Mouse (Mus musculus) kidney, postnatal 0 days (tissue): Measurements from ENCODE around the gene Fbxl17. TPM values are rescaled to one million over a fixed set of nuclear protein-coding genes. Genes with fewer than 3 reads are reported as not detected.

Experiments
- ATAC-seq: fragments of 200-750 bp; cut with Nextera tagmentation; replicated peaks from 2 replicates; pipeline ENCODE4 v1.8.0; 2017; ENCODE audit warnings: low read depth, moderate number of reproducible peaks, moderate TSS enrichment, moderate library complexity; ENCODE audit not compliant: low FRiP score
- DNase-seq: peaks from one replicate; pipeline ENCODE4 v3.0.0-alpha.2; 2016; ENCODE audit warnings: low spot score
- H3K27ac ChIP-seq: fragments of 300-500 bp; sonication (generic); 2 replicates; pipeline ENCODE4 v1.5.1; 2014; ENCODE audit warnings: mild to moderate bottlenecking
- H3K27me3 ChIP-seq: fragments of 300-500 bp; sonication (generic); 2 replicates; pipeline ENCODE4 v1.6.1; 2014; ENCODE audit warnings: low read length, mixed read lengths; ENCODE audit not compliant: insufficient read depth
- H3K36me3 ChIP-seq: fragments of 300-500 bp; sonication (generic); 2 replicates; pipeline ENCODE4 v1.6.1; 2014; ENCODE audit warnings: low read length, mixed read lengths; ENCODE audit not compliant: insufficient read depth
- H3K4me1 ChIP-seq: fragments of 300-500 bp; sonication (generic); replicated peaks from 2 replicates; pipeline ENCODE4 v1.6.1; 2014; ENCODE audit warnings: antibody characterized with exemption, low read length, mixed read lengths; ENCODE audit not compliant: insufficient read depth
- H3K4me2 ChIP-seq: fragments of 300-500 bp; sonication (generic); 2 replicates; pipeline ENCODE4 v1.6.1; 2014; ENCODE audit warnings: mild to moderate bottlenecking, low read length, moderate library complexity, mixed read lengths
- H3K4me3 ChIP-seq: fragments of 300-500 bp; sonication (generic); replicated peaks from 2 replicates; pipeline ENCODE4 v1.5.1; 2014; ENCODE audit warnings: low read depth, low read length
- H3K9ac ChIP-seq: fragments of 300-500 bp; sonication (generic); 2 replicates; pipeline ENCODE4 v1.6.1; 2014; ENCODE audit warnings: low read depth, low read length
- H3K9me3 ChIP-seq: fragments of 300-500 bp; sonication (generic); replicated peaks from 2 replicates; pipeline ENCODE4 v1.6.1; 2016; ENCODE audit warnings: low read length, inconsistent platforms, mixed read lengths
- CTCF ChIP-seq: IDR thresholded peaks from 2 replicates; pipeline ENCODE4 v1.5.1; 2016; ENCODE audit warnings: antibody characterized with exemption, low read depth, mild to moderate bottlenecking, moderate library complexity
- WGBS: fragments of 180-500 bp; shearing (Covaris S2); extraction: QIAGEN DNeasy Blood & Tissue Kit; methylation state at CpG from one replicate; pipeline ENCODE4 v1.1.7; 2014; 5-methylcytosine and 5-hydroxymethylcytosine counted together
- polyA plus RNA-seq: library from polyadenylated mRNA; unstranded; fragments of >200 nt; fragmentation: Nextera tagmentation; extraction: Ambion mirVana; gene quantifications from 2 replicates; pipeline ENCODE4 v1.2.1, GENCODE M21; 2015

Fbxl17 gene
- polyA plus RNA-seq, 1 experiment from 2014 or later: 9.0 TPM

GRCm38 (mm10) chr17:63226380-63226779 lies 273.4 kb downstream of the Fbxl17 start:
- Histone ChIP-seq H3K9me3 (no peaks in the 10 kb centered on the region), H3K36me3 (no peaks in the 10 kb centered on the region), H3K4me3 (no peak overlapping the region), H3K27me3 (no peaks in the 10 kb centered on the region), H3K4me2 (no peak overlapping the region), H3K27ac (no peak overlapping the region), H3K4me1 (no peaks in the 10 kb centered on the region), H3K9ac (no peak overlapping the region)
- no peak for TF ChIP-seq CTCF
- WGBS: 53% methylated on average over 2 of the region's 2 CpGs
- DNase-seq (no peak), ATAC-seq (no peak)

GRCm38 (mm10) chr17:63225959-63226358 lies 273.9 kb downstream of the Fbxl17 start:
- H3K27ac ChIP-seq: no peak overlapping the region
- no peak overlapping the region for H3K9ac ChIP-seq
- TF ChIP-seq CTCF: no peak
- no peak overlapping the region for H3K4me2 ChIP-seq
- no peaks in the 10 kb centered on the region for H3K9me3 ChIP-seq
- H3K36me3 ChIP-seq: no peaks in the 10 kb centered on the region
- DNase-seq (no peak), ATAC-seq (no peak)
- no peak overlapping the region for H3K4me3 ChIP-seq
- 58% methylated on average over 1 of the region's 1 CpGs for whole genome bisulfite sequencing
- H3K4me1 ChIP-seq: no peaks in the 10 kb centered on the region
- no peaks in the 10 kb centered on the region for H3K27me3 ChIP-seq

- Histone ChIP-seq H3K27me3 (no peaks in the 10 kb centered on the region), H3K36me3 (no peaks in the 10 kb centered on the region), H3K4me3 (no peak overlapping the region), H3K9me3 (no peaks in the 10 kb centered on the region), H3K4me1 (no peaks in the 10 kb centered on the region), H3K4me2 (no peak overlapping the region), H3K27ac (no peak overlapping the region), H3K9ac (no peak overlapping the region)
- DNase-seq (no peak), ATAC-seq (no peak)
- 50% methylated on average over 4 of the region's 4 CpGs for WGBS
- TF ChIP-seq CTCF: no peak
Observed at GRCm38 (mm10) chr17:63223675-63224074, 276.1 kb downstream of the Fbxl17 start.

GRCm38 (mm10) chr17:63221632-63222031 lies 278.2 kb downstream of the Fbxl17 start:
- H3K27ac ChIP-seq: no peak overlapping the region
- ATAC-seq: no peak
- TF ChIP-seq CTCF: no peak

GRCm38 (mm10) chr17:63220821-63221220 lies 279.0 kb downstream of the Fbxl17 start:
- Histone ChIP-seq H3K27me3 (no peaks in the 10 kb centered on the region), H3K4me1 (no peaks in the 10 kb centered on the region), H3K4me2 (no peak overlapping the region), H3K4me3 (no peak overlapping the region), H3K9me3 (no peaks in the 10 kb centered on the region), H3K27ac (no peak overlapping the region), H3K36me3 (no peaks in the 10 kb centered on the region), H3K9ac (no peak overlapping the region)
- no peak for ATAC-seq
- 34% methylated on average over 5 of the region's 5 CpGs for WGBS
- TF ChIP-seq CTCF: no peak
- no peak for DNase-seq

More at GRCm38 (mm10) chr17:63221632-63222031, 278.2 kb downstream of the Fbxl17 start:
- Histone ChIP-seq H3K4me2 (no peak overlapping the region), H3K4me1 (no peaks in the 10 kb centered on the region), H3K9ac (no peak overlapping the region), H3K36me3 (no peaks in the 10 kb centered on the region), H3K9me3 (no peaks in the 10 kb centered on the region), H3K27me3 (no peaks in the 10 kb centered on the region), H3K4me3 (no peak overlapping the region)
- 89% methylated on average over 3 of the region's 3 CpGs for WGBS
- no peak for DNase-seq

- no peak for TF ChIP-seq CTCF
- H3K4me2 ChIP-seq: no peak overlapping the region
- H3K4me3 ChIP-seq: no peak overlapping the region
- H3K9me3 ChIP-seq: no peaks in the 10 kb centered on the region
- no peak overlapping the region for H3K27ac ChIP-seq
- 92% methylated on average over 1 of the region's 1 CpGs for WGBS
- no peaks in the 10 kb centered on the region for H3K36me3 ChIP-seq
- no peak overlapping the region for H3K9ac ChIP-seq
- no peak for ATAC-seq
- H3K27me3 ChIP-seq: no peaks in the 10 kb centered on the region
- no peaks in the 10 kb centered on the region for H3K4me1 ChIP-seq
- no peak for DNase-seq
Observed at GRCm38 (mm10) chr17:63217016-63217415, 282.8 kb downstream of the Fbxl17 start.

GRCm38 (mm10) chr17:63212018-63212417 lies 287.8 kb downstream of the Fbxl17 start:
- ATAC-seq: no peak

More at GRCm38 (mm10) chr17:63212018-63212417, 287.8 kb downstream of the Fbxl17 start:
- Histone ChIP-seq H3K36me3 (no peaks in the 10 kb centered on the region), H3K9me3 (no peaks in the 10 kb centered on the region), H3K4me1 (no peaks in the 10 kb centered on the region), H3K27me3 (no peaks in the 10 kb centered on the region), H3K4me3 (no peak overlapping the region), H3K4me2 (no peak overlapping the region), H3K9ac (no peak overlapping the region), H3K27ac (no peak overlapping the region)
- TF ChIP-seq CTCF: no peak
- WGBS: 91% methylated on average over 4 of the region's 4 CpGs
- no peak for DNase-seq
